Mouse (Mus musculus): ENCODE measurements around the gene Atf2. TPM values are rescaled to one million over a fixed set of nuclear protein-coding genes. Genes with fewer than 3 reads are reported as not detected.
"Not testable (repeated sequence)": the region's sequence is repeated elsewhere in the genome, so short reads cannot be mapped to it uniquely, and the experiment has no call there.

The Atf2 gene
- total RNA-seq (2021), result 100 to 1,000 TPM; 146 to 151 TPM

GRCm38 (mm10) chr2:73892464-73893296 lies at the start of gene Atf2:
Gene Atf2 (minus strand): TSS chr2:73892639.
- intact Hi-C loops (cut with DNase I), result no loop called here
- DNase-seq (ENCODE audit: extremely low spot score in 1 of 2, low spot score in 2 of 2), result peak; percentile 99 to 100

- intact Hi-C loops (cut with DNase I), result no loop called here
- DNase-seq (ENCODE audit: extremely low spot score in 1 of 2, low spot score in 2 of 2), result no peak
These were observed 48.8 kb upstream of the Atf2 start for GRCm38 (mm10) chr2:73941281-73941680.

GRCm38 (mm10) chr2:73940471-73940870 lies 48.0 kb upstream of the Atf2 start:
- intact Hi-C loops (cut with DNase I), result no loop called here
- no peak for DNase-seq (ENCODE audit: extremely low spot score in 1 of 2, low spot score in 2 of 2)

- intact Hi-C loops (cut with DNase I), result no loop called here
- DNase-seq (ENCODE audit: extremely low spot score in 1 of 2, low spot score in 2 of 2), result no peak
These were observed 46.5 kb upstream of the Atf2 start for GRCm38 (mm10) chr2:73938896-73939295.

GRCm38 (mm10) chr2:73932676-73933313 lies 40.4 kb upstream of the Atf2 start:
- intact Hi-C loops (cut with DNase I), result no loop called here
- DNase-seq (ENCODE audit: extremely low spot score in 1 of 2, low spot score in 2 of 2), result peak; percentile 36 to 40

GRCm38 (mm10) chr2:73927711-73928110 lies 35.3 kb upstream of the Atf2 start:
- intact Hi-C loops (cut with DNase I), result loop anchor here (5.0 kb wide), 1 partner anchor 735 kb away; no protein-coding TSS in a partner anchor
- no peak for DNase-seq (ENCODE audit: extremely low spot score in 1 of 2, low spot score in 2 of 2)

- DNase-seq (ENCODE audit: extremely low spot score in 1 of 2, low spot score in 2 of 2), result no peak
- intact Hi-C loops (cut with DNase I), result loop anchor here (5.0 kb wide), 1 partner anchor 737 kb away; no protein-coding TSS in a partner anchor
These were observed 33.1 kb upstream of the Atf2 start for GRCm38 (mm10) chr2:73925539-73925938.

- intact Hi-C loops (cut with DNase I), result loop anchor here (5.0 kb wide), 1 partner anchor 737 kb away; no protein-coding TSS in a partner anchor
- peak; percentile 87 to 93 for DNase-seq (ENCODE audit: extremely low spot score in 1 of 2, low spot score in 2 of 2)
These were observed 32.6 kb upstream of the Atf2 start for GRCm38 (mm10) chr2:73925089-73925488.

GRCm38 (mm10) chr2:73919642-73920041 lies 27.2 kb upstream of the Atf2 start:
- peak; percentile 36 to 44 for DNase-seq (ENCODE audit: extremely low spot score in 1 of 2, low spot score in 2 of 2)
- intact Hi-C loops (cut with DNase I), result no loop called here

GRCm38 (mm10) chr2:73912264-73912663 lies 19.8 kb upstream of the Atf2 start:
- intact Hi-C loops (cut with DNase I), result no loop called here
- DNase-seq (ENCODE audit: extremely low spot score in 1 of 2, low spot score in 2 of 2), result no peak

GRCm38 (mm10) chr2:73911175-73911700 lies 18.8 kb upstream of the Atf2 start, which contains the start of gene Atp5g3:
Gene Atp5g3 (minus strand): TSS chr2:73911326.
- DNase-seq (ENCODE audit: extremely low spot score in 1 of 2, low spot score in 2 of 2), result peak; percentile 89 to 94
- intact Hi-C loops (cut with DNase I), result no loop called here

- DNase-seq (ENCODE audit: extremely low spot score in 1 of 2, low spot score in 2 of 2), result peak in 1 of 2 experiments; percentile 78
- intact Hi-C loops (cut with DNase I), result no loop called here
These were observed 18.2 kb upstream of the Atf2 start for GRCm38 (mm10) chr2:73910571-73911174.

GRCm38 (mm10) chr2:73909116-73909515 lies 16.7 kb upstream of the Atf2 start:
- intact Hi-C loops (cut with DNase I), result loop anchor here (10.0 kb wide), 1 partner anchor 344 kb away; no protein-coding TSS in a partner anchor
- no peak for DNase-seq (ENCODE audit: extremely low spot score in 1 of 2, low spot score in 2 of 2)

- intact Hi-C loops (cut with DNase I), result loop anchor here (10.0 kb wide), 1 partner anchor 340 kb away; no protein-coding TSS in a partner anchor
- not testable (repeated sequence) for DNase-seq (ENCODE audit: extremely low spot score in 1 of 2, low spot score in 2 of 2)
These were observed 12.2 kb upstream of the Atf2 start for GRCm38 (mm10) chr2:73904679-73905078.

GRCm38 (mm10) chr2:73903536-73903935 lies 11.1 kb upstream of the Atf2 start:
- intact Hi-C loops (cut with DNase I), result loop anchor here (10.0 kb wide), 1 partner anchor 339 kb away; no protein-coding TSS in a partner anchor

GRCm38 (mm10) chr2:73902328-73902727 lies 9.9 kb upstream of the Atf2 start:
- intact Hi-C loops (cut with DNase I), result loop anchor here (10.0 kb wide), 1 partner anchor 338 kb away; no protein-coding TSS in a partner anchor
- DNase-seq (ENCODE audit: extremely low spot score in 1 of 2, low spot score in 2 of 2), result not testable (repeated sequence)

More at GRCm38 (mm10) chr2:73903536-73903935, 11.1 kb upstream of the Atf2 start:
- DNase-seq (ENCODE audit: extremely low spot score in 1 of 2, low spot score in 2 of 2), result no peak

GRCm38 (mm10) chr2:73901169-73901568 lies 8.7 kb upstream of the Atf2 start:
- intact Hi-C loops (cut with DNase I), result loop anchor here (10.0 kb wide), 1 partner anchor 336 kb away; no protein-coding TSS in a partner anchor
- no peak for DNase-seq (ENCODE audit: extremely low spot score in 1 of 2, low spot score in 2 of 2)

GRCm38 (mm10) chr2:73900364-73900763 lies 7.9 kb upstream of the Atf2 start:
- intact Hi-C loops (cut with DNase I), result loop anchor here (10.0 kb wide), 1 partner anchor 336 kb away; no protein-coding TSS in a partner anchor
- no peak for DNase-seq (ENCODE audit: extremely low spot score in 1 of 2, low spot score in 2 of 2)

- DNase-seq (ENCODE audit: extremely low spot score in 1 of 2, low spot score in 2 of 2); intact Hi-C loops (cut with DNase I): not testable (repeated sequence)
These were observed 4.5 kb upstream of the Atf2 start for GRCm38 (mm10) chr2:73896919-73897318.
